Mouse (Mus musculus) ES-E14 (cell line): ENCODE results near the gene Dhx16. TPM values are rescaled to one million over a fixed set of nuclear protein-coding genes. Genes with fewer than 3 reads are reported as not detected.

Experiments used
- DNase-seq: peaks from one replicate; pipeline ENCODE4 v3.0.0-alpha.2; 2013; ENCODE audit warnings: low read depth, low spot score
- H3K27ac ChIP-seq: 2 replicates; pipeline ENCODE4 v1.5.1; 2012; ENCODE audit warnings: low read depth, mild to moderate bottlenecking, low read length, moderate library complexity, mixed read lengths; ENCODE audit not compliant: poor library complexity, insufficient read depth, severe bottlenecking
- H3K36me3 ChIP-seq: 2 replicates; pipeline ENCODE4 v1.6.1; 2012; ENCODE audit warnings: mild to moderate bottlenecking, low read length, moderate library complexity, mixed read lengths; ENCODE audit not compliant: control insufficient read depth, poor library complexity, insufficient read depth, severe bottlenecking
- H3K4me1 ChIP-seq, 2 experiments: fragments of 150-350 bp in 1 of 2; sonication (generic) in 1 of 2; 2 replicates each; pipeline ENCODE4 v1.6.1; 2012; ENCODE audit warnings: low read length in 2 of 2, mild to moderate bottlenecking in 1 of 2, mixed read lengths in 1 of 2; ENCODE audit not compliant: control insufficient read depth in 2 of 2, insufficient read depth in 2 of 2, poor library complexity in 1 of 2
- H3K4me3 ChIP-seq, 2 experiments: fragments of 150-350 bp in 1 of 2; sonication (generic) in 1 of 2; 2 replicates each; pipeline ENCODE4 v1.5.1; 2012; ENCODE audit warnings: low read length in 2 of 2, low read depth in 1 of 2, mild to moderate bottlenecking in 1 of 2, mixed read lengths in 1 of 2; ENCODE audit not compliant: insufficient read depth in 1 of 2, poor library complexity in 1 of 2, severe bottlenecking in 1 of 2
- H3K9ac ChIP-seq: 2 replicates; pipeline ENCODE4 v1.6.1; 2012; ENCODE audit warnings: low read depth, mild to moderate bottlenecking, low read length, mixed read lengths; ENCODE audit not compliant: poor library complexity, insufficient read depth, severe bottlenecking
- H3K9me3 ChIP-seq: fragments of 150-350 bp; sonication (generic); 2 replicates; pipeline ENCODE4 v1.6.1; 2012; ENCODE audit warnings: low read depth, mild to moderate bottlenecking, low read length; ENCODE audit not compliant: control insufficient read depth, insufficient read depth
- CHD2 ChIP-seq: IDR thresholded peaks from 2 replicates; pipeline ENCODE4 v1.6.1; 2014; ENCODE audit warnings: mild to moderate bottlenecking, low read depth, low read length, inconsistent platforms
- HCFC1 ChIP-seq: IDR thresholded peaks from 2 replicates; pipeline ENCODE4 v1.6.1; 2012; ENCODE audit warnings: low read length, inconsistent platforms, borderline replicate concordance; ENCODE audit not compliant: insufficient read depth
- MAFK ChIP-seq: IDR thresholded peaks from 2 replicates; pipeline ENCODE4 v1.6.1; 2014; ENCODE audit warnings: mild to moderate bottlenecking, low read depth, low read length, inconsistent platforms; ENCODE audit not compliant: insufficient read depth
- ZC3H11A ChIP-seq: IDR thresholded peaks from 2 replicates; pipeline ENCODE4 v1.6.1; 2012; ENCODE audit warnings: low read depth, mild to moderate bottlenecking, inconsistent platforms, low read length, borderline replicate concordance
- ZNF384 ChIP-seq: IDR thresholded peaks from 2 replicates; pipeline ENCODE4 v1.6.1; 2012; ENCODE audit warnings: low read depth, low read length, inconsistent platforms
- in situ Hi-C, 2 experiments: fragments of 600-800 bp; cut with MboI; formaldehyde crosslinking; loops; one replicate each; pipeline ENCODE4 v1.15.1; 2025; ENCODE audit warnings: low sequenced_read_pairs in 2 of 2, inconsistent platforms in 1 of 2; ENCODE audit not compliant: unreplicated experiment in 2 of 2
- total RNA-seq: library from RNA; depleted of rRNA; stranded (reverse); fragments of 300-350 nt; gene quantifications from 2 replicates; pipeline ENCODE4 v1.2.3, GENCODE M21; 2012

Dhx16 gene
- total RNA-seq, 1 experiment = 202 TPM

DNA sequence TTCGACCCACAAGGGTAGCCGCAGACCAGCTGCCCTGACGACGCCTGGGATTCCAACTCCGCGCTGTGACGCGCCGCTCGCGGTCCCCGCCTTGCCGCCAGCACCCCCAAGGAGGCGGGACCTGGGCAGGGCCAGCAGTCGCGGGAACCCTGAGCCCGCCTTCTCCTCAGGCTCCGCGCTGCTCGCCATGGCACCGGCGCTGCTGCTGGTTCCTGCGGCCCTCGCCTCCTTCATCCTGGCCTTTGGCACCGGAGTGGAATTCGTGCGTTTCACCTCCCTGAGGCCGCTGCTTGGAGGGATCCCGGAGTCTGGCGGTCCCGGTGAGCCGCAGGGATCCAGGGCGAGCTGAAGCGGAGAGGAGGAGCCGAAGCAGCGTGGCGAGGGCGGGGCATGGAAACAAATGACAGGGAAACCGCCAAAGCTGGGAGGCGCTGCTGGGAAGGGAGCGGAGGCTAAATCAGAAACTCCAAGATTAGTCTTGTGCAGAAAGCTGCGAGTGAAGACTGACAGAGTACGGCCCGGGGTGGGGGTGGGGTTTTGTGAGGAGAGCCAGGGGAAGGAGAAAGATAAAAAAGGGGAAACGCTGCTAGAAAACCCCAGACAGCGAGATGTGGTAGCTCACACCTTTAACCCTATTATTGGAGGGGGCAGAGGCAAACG, 18.3 kb upstream of the Dhx16 start, which contains the start of gene Nrm:
Gene Nrm (plus strand): TSS at position 121 of the 660 bp plus-strand sequence.
- TF ChIP-seq HCFC1 (0 out of 2 replicates have a peak, but pooled peaks have one; percentile 14), MAFK (no peak)
- Histone ChIP-seq H3K4me1 (peaks cover 2 to 19% of the 10 kb centered on the region in 2 experiments; a peak in 2 of 4 replicates), H3K36me3 (peaks cover 17% of the 10 kb centered on the region), H3K27ac (peak within 1 kb of the TSS; percentile 88), H3K9ac (peak within 1 kb of the TSS; percentile 91), H3K9me3 (no peaks in the 10 kb centered on the region), H3K4me3 (peak within 1 kb of the TSS; percentile 91 to 96)
- in situ Hi-C loops = no loop called here
- peak; percentile 84 for DNase-seq

DNA sequence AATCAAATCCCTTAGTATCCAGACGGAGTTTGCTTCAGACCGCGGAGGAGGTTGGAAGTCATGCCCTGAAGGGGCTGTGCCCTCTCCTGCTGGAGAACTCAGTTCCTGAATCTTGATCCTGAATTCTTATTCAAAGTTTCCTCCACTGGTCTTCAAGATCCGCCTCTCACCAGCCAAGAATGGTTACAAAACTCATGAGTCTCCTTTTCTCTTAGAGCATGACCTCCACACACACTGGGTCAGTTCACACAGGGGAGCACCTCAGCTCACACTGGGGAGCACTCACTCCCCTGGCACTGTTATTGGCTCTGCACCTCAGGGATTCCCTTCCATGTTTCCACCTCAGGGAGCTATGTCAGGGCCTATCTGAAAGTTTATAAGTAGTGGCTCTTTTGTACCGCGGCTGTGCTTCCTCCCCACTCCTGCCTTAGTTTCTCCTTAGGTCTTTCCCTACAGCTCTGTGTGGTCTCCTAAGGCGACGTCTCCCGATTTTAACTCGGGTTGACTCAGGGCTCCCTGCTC, 14.7 kb upstream of the Dhx16 start:
- Histone ChIP-seq H3K4me3 (peak overlapping the region; percentile 78 to 91), H3K27ac (peak overlapping the region; percentile 78; the same call in 1 of the 2 replicates), H3K36me3 (peaks cover 4% of the 10 kb centered on the region; the same call in 1 of the 2 replicates), H3K9me3 (no peaks in the 10 kb centered on the region), H3K9ac (peak overlapping the region; percentile 81; the same call in 1 of the 2 replicates), H3K4me1 (peaks cover 3 to 15% of the 10 kb centered on the region in 2 experiments; a peak in 3 of 4 replicates)
- TF ChIP-seq HCFC1 = no peak
- in situ Hi-C loops = no loop called here
- DNase-seq = no peak

DNA sequence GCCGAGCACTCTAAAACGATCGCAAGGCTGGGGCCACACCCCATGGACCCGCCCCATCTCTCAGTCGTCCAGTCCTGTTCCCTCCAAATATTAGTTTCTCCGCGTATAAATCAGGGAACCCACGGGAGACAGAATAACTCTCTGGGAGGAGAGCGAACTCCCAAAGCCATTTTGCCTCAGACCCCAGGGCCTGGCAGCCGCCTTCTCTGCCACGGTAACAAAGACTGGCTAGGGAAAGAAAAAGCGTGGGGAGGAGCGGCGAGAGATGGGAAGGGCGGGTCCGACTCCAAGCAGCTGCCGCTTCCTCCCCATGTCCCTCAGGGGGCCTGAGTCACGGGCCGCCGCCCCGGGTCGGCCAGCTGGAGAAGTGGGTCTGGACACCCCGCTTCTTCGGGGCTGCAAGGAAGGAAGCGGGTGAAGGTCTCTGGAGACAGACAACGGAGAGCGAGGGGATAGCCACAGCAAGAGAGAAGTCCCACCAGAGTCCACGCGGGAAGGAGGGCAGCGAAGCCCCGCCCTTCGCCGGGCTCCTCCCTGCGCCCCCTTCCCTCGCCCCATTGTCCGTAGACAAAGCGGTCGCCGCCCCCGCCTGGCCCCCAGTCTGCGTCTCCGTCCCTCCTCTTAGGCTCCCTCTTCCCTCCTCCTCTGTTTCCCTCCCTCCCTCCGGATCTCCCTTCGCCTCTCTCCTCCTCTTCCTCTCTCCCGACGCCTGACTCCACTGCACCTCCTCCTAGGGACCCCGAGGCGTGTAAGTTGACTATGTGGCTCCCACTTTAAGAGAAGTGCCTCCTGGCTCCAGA, 13.9 kb upstream of the Dhx16 start, which contains the start of gene Ppp1r18:
Gene Ppp1r18 (plus strand): TSS at position 113 of the 800 bp plus-strand sequence.
- H3K27ac ChIP-seq = peak within 1 kb of the TSS; percentile 78
- H3K9me3 ChIP-seq = no peaks in the 10 kb centered on the region
- H3K4me3 ChIP-seq = peak within 1 kb of the TSS; percentile 78 to 91
- TF ChIP-seq CHD2 (no peak), ZNF384 (no peak), HCFC1 (no peak), ZC3H11A (no peak), MAFK (no peak)
- no peak for DNase-seq
- peak within 1 kb of the TSS; percentile 81 for H3K9ac ChIP-seq
- in situ Hi-C loops = no loop called here
- peaks cover 4% of the 10 kb centered on the region; the same call in 1 of the 2 replicates for H3K36me3 ChIP-seq
- peaks cover 4 to 15% of the 10 kb centered on the region in 2 experiments; a peak in 2 of 4 replicates for H3K4me1 ChIP-seq

DNA sequence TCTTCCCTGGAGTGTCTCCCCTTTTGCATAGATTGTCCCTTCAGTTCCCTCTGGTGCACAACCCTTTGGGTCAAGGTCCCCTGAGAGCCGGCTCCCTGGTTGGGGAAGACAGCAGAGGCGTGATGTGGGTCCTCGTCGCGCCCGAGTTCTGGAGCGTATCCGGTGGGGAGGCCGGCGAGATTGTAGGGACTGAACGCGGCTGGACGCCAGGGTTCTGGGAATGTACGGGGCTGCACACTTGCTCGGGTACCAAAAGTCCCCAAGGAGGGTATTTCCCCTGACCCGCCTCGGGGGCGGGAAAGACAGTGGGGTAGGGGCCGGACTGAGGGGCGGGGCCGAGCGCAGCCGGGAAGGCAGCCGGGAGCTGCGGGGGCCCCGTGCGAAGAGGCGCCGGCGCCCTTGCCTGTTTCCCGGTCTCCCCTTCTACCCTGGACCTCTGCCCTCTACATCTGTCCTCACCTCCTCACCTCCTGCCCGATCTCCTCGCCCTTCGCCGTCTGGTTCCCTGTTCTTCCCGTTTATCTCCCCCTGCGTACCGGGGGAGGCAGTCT, 13.3 kb upstream of the Dhx16 start:
- Histone ChIP-seq H3K9ac (peak overlapping the region; percentile 81), H3K4me1 (peaks cover 6 to 15% of the 10 kb centered on the region in 2 experiments; a peak in 2 of 4 replicates)

More for the DNA sequence above, 13.3 kb upstream of the Dhx16 start:
- in situ Hi-C loops = no loop called here
- Histone ChIP-seq H3K9me3 (no peaks in the 10 kb centered on the region), H3K4me3 (peak overlapping the region; percentile 78 to 91), H3K27ac (peak overlapping the region; percentile 78), H3K36me3 (peaks cover 7% of the 10 kb centered on the region; the same call in 1 of the 2 replicates)
- no peak for TF ChIP-seq ZC3H11A
- no peak for TF ChIP-seq ZNF384
- no peak for TF ChIP-seq HCFC1
- no peak for TF ChIP-seq CHD2
- no peak for TF ChIP-seq MAFK
- no peak for DNase-seq
